Mouse (Mus musculus): ENCODE data around the gene Cyp1a1. TPM values are rescaled to one million over a fixed set of nuclear protein-coding genes. Genes with fewer than 3 reads are reported as not detected.

The Cyp1a1 gene
- polyA plus RNA-seq, 1 experiment from 2014 or later, result not detected

DNA sequence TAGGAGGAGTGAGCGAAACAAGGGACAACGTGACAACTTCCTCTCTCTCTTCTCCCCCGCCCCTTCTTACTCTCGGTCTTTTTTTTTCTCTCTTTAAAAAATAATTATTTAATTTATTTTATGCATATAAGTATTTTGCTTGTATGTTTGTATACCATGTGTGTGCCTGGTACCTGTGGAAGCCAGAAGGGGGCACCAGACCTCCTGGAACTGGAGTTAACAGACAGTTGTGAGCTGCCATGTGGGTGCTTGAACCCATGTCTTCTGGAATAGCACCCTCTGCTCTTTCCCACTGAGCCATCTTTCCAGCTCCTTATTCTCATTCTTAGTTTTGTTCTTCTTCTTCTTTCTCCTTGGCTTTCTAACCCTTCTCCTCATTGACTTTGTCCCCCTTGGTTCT lies 28.8 kb upstream of the Cyp1a1 start:
- Histone ChIP-seq H3K27ac (no peak overlapping the region), H3K36me3 (no peaks in the 10 kb centered on the region), H3K4me1 (replicated peaks) (peaks cover 15% of the 10 kb centered on the region), H3K27me3 (no peaks in the 10 kb centered on the region), H3K4me2 (replicated peaks) (no peak overlapping the region), H3K9me3 (no peaks in the 10 kb centered on the region), H3K9ac (replicated peaks) (no peak overlapping the region), H3K4me3 (replicated peaks) (no peak overlapping the region)
- no peak for ATAC-seq
- 84% methylated on average over 4 of the region's 4 CpGs for WGBS

DNA sequence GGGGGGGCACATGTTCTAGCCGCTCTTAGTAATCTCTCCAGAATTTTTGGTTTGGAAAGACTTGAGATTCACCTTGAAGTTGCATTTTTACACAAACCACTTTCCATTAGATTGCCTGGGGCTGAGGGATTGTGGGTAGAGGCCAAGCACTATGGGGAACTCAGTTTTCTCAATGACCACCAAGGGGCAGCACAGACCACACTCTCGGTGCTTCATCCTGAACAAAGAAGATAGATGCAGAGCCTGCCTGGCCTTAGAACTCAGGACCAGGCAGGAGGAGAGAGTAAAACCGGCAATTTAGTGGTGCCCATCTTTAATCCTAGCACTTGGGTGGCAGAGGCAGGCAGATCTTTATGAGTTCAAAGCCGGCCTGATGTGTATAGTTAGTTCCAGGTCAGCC lies 28.0 kb upstream of the Cyp1a1 start:
- H3K9me3 ChIP-seq, result no peaks in the 10 kb centered on the region
- no peaks in the 10 kb centered on the region for H3K36me3 ChIP-seq
- no peak overlapping the region for H3K27ac ChIP-seq
- peak; percentile 61; the same call in 1 of the 2 replicates for ATAC-seq
- 26% methylated on average over 4 of the region's 4 CpGs for WGBS
- no peak overlapping the region for H3K4me3 ChIP-seq (replicated peaks)
- no peak overlapping the region for H3K9ac ChIP-seq (replicated peaks)
- peaks cover 9% of the 10 kb centered on the region for H3K4me1 ChIP-seq (replicated peaks)
- H3K27me3 ChIP-seq, result no peaks in the 10 kb centered on the region
- no peak overlapping the region for H3K4me2 ChIP-seq (replicated peaks)

DNA sequence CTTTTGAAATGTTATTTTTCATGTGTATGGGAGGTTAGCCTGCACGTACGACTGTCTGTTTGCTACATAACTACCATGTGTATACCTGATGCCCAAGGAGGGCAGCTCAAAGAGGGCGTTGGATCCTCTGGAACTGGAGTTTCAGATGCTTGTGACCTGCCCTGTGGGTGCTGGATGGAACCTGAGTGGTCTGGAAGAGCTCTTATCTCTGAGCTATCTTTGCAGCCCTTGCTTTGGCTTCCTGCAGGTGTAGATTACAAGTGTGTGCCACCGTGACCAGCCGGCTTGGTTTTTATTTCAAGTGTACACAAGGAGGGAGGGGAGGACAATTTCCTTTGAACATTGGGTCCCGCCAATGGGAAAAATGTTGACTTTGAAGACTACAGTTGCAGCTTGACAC lies 27.2 kb upstream of the Cyp1a1 start:
- Histone ChIP-seq H3K4me2 (replicated peaks) (no peak overlapping the region), H3K9me3 (no peaks in the 10 kb centered on the region), H3K27ac (no peak overlapping the region), H3K4me1 (replicated peaks) (peaks cover 7% of the 10 kb centered on the region), H3K9ac (replicated peaks) (no peak overlapping the region), H3K36me3 (no peaks in the 10 kb centered on the region), H3K27me3 (no peaks in the 10 kb centered on the region), H3K4me3 (replicated peaks) (no peak overlapping the region)
- 87% methylated on average over 6 of the region's 6 CpGs for WGBS
- no peak for ATAC-seq

DNA sequence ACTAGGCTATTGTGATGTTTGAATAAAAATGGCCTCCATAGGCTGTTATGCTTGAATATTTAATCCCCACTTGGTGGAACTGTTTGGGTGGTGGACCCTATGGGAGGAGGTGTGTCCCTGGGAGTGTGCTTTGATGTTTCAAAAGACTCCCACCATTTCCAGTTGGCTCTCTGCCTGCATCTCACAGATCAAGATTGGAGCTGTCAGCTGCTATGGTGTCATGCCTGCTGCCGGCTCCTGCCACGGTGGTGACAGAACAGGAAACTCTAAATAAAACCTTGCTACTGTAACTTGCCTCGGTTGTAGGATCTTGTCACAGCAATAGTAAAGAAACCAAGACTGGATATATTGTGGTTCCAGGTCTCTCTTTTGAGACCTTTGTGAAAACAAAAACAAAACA lies 26.2 kb upstream of the Cyp1a1 start:
- H3K9me3 ChIP-seq, result no peaks in the 10 kb centered on the region
- 83% methylated on average over 3 of the region's 3 CpGs for WGBS
- no peak overlapping the region for H3K4me2 ChIP-seq (replicated peaks)
- ATAC-seq, result no peak
- H3K9ac ChIP-seq (replicated peaks), result no peak overlapping the region
- no peaks in the 10 kb centered on the region for H3K36me3 ChIP-seq
- no peak overlapping the region for H3K27ac ChIP-seq
- no peaks in the 10 kb centered on the region for H3K27me3 ChIP-seq
- no peak overlapping the region for H3K4me3 ChIP-seq (replicated peaks)
- H3K4me1 ChIP-seq (replicated peaks), result no peaks in the 10 kb centered on the region

DNA sequence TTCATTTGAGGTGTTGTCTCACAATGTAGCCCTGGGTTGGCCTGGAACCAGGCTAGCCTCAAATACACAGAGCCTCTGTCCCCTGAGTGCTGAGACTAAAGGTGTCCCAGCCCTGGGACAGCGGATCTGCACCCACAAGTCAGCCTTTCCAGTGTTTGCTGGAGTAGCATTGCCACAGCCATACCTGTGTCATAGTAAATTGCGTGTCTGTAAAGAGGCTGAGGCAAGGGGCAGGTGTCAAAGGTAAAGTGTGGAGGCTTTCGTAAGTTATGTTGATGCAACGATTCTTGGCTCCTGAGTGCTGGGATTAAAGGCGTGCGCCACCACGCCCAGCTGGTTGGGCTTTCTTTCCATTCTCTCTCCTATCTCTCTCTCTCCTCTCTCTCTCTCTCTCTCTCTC lies 23.1 kb upstream of the Cyp1a1 start:
- no peak overlapping the region for H3K4me3 ChIP-seq (replicated peaks)
- WGBS, result 67% methylated on average over 7 of the region's 7 CpGs
- no peaks in the 10 kb centered on the region for H3K4me1 ChIP-seq (replicated peaks)
- H3K9ac ChIP-seq (replicated peaks), result no peak overlapping the region
- H3K27ac ChIP-seq, result no peak overlapping the region
- H3K9me3 ChIP-seq, result no peaks in the 10 kb centered on the region
- H3K36me3 ChIP-seq, result no peaks in the 10 kb centered on the region
- H3K27me3 ChIP-seq, result no peaks in the 10 kb centered on the region
- no peak overlapping the region for H3K4me2 ChIP-seq (replicated peaks)
- no peak for ATAC-seq

DNA sequence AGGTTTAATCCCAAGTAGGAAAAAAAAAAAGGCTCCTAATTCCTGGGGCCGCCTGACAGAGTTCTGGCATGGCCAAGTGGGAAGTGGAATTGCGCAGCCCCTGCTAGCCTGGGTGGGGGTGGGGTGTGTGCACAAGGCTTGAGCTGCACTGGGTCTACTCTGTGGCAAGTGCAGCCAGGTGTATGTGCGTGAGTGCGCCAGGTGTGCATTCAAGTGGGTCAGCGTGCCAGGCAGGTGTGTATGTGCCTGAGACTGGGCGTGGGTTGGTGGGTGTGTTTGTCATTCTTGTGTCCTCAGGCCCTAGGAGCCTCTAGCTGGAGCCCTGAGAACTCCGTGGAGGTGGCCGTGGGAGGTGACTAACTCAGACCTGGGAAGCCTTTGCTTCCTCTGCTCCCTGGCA lies 21.2 kb upstream of the Cyp1a1 start:
- Histone ChIP-seq H3K9me3 (no peaks in the 10 kb centered on the region), H3K27me3 (no peaks in the 10 kb centered on the region), H3K36me3 (no peaks in the 10 kb centered on the region), H3K4me2 (replicated peaks) (no peak overlapping the region), H3K4me1 (replicated peaks) (no peaks in the 10 kb centered on the region), H3K27ac (no peak overlapping the region), H3K4me3 (replicated peaks) (no peak overlapping the region), H3K9ac (replicated peaks) (no peak overlapping the region)
- WGBS, result 88% methylated on average over 8 of the region's 8 CpGs
- no peak for ATAC-seq

DNA sequence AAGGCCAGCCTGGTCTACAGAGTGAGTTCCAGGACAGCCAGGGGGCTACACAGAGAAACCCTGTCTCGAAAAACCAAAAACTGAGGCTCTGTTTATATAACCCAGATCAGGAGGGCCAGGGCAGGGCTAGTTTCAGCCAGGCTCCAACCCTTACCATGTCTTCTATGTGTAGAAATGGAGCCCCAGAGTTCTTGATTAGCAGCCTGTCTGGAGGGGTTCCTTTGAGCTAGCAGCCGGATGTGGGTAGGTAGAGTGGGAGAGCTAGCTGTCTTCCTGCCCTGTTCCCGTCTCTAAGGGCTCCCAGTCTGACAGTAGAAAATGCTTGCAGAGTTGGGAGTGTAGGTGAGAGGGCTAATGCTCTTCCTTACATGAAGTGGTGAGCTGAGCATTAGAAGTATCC lies 20.6 kb upstream of the Cyp1a1 start:
- Histone ChIP-seq H3K9me3 (no peaks in the 10 kb centered on the region), H3K27me3 (no peaks in the 10 kb centered on the region), H3K9ac (replicated peaks) (no peak overlapping the region), H3K4me2 (replicated peaks) (no peak overlapping the region), H3K4me1 (replicated peaks) (no peaks in the 10 kb centered on the region), H3K27ac (no peak overlapping the region), H3K4me3 (replicated peaks) (no peak overlapping the region), H3K36me3 (no peaks in the 10 kb centered on the region)
- no peak for ATAC-seq
- 76% methylated on average over 3 of the region's 3 CpGs for WGBS

DNA sequence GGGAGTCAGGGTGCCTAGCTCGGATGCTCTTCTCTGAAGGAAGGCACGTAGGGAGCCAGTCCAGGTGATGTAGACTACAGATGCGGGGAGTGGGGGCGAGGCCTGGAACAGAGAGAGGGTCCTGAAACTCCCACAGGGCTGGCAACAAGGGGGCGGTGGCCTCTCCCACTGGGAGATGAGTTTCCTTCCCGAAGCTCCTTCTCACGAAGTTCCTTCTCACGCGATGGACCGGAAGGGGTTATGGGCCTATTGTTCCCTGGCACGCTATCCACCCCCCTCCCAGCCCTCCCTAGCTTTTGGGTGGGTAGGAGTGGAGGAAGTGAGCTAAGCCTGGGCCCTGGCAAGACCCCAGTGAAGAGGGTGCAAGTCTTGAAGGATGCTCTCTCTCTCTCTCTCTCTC lies 19.9 kb upstream of the Cyp1a1 start:
- Histone ChIP-seq H3K4me3 (replicated peaks) (no peak overlapping the region), H3K4me2 (replicated peaks) (no peak overlapping the region), H3K9me3 (no peaks in the 10 kb centered on the region), H3K27me3 (no peaks in the 10 kb centered on the region), H3K4me1 (replicated peaks) (no peaks in the 10 kb centered on the region), H3K36me3 (no peaks in the 10 kb centered on the region), H3K27ac (no peak overlapping the region), H3K9ac (replicated peaks) (no peak overlapping the region)
- 56% methylated on average over 11 of the region's 11 CpGs for WGBS
- no peak for ATAC-seq

DNA sequence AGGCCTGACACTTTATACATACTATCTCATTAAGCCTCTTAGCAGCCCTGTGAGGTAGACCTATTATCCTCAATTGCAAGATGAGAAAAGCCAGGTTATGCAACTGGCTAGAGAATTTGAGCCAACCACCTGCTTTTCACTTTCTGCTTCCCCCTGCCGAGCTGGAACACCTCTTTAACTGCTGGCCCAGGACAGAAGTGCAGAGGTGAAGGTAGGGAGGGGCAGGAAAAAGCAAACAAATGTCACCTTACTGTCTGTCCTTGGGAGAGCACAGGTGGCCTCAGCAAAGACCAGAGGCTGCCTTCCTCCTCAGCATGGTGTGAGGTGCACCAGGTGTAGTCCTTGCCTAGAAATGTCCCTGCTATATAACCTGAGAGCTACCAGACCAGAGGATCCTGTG lies 19.5 kb upstream of the Cyp1a1 start:
- ATAC-seq, result no peak
- Histone ChIP-seq H3K27me3 (no peaks in the 10 kb centered on the region), H3K4me3 (replicated peaks) (no peak overlapping the region), H3K4me1 (replicated peaks) (no peaks in the 10 kb centered on the region), H3K27ac (no peak overlapping the region), H3K36me3 (no peaks in the 10 kb centered on the region), H3K4me2 (replicated peaks) (no peak overlapping the region), H3K9me3 (no peaks in the 10 kb centered on the region), H3K9ac (replicated peaks) (no peak overlapping the region)
- WGBS, result 56% methylated on average over 1 of the region's 1 CpGs

DNA sequence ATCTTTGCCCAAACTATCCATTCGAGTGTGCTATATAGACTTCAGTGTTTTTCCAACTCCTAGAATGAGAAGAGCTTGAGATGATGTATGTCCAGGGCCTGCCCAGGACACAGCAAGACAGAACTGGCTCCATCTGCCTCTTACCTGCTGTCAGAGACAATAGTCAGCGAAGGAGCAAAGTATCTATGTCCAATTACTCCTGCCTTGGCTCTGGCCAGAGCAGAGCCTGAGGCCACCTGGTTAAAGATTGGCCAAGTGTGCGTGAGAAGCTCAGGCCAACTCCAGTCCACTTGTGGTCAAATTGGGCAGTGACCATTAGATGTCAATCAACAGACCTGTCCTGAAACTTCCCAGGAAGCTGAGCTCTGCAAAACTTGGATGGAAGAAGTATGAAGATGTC lies 18.2 kb upstream of the Cyp1a1 start:
- 83% methylated on average over 3 of the region's 3 CpGs for WGBS
- H3K27me3 ChIP-seq, result no peaks in the 10 kb centered on the region

DNA sequence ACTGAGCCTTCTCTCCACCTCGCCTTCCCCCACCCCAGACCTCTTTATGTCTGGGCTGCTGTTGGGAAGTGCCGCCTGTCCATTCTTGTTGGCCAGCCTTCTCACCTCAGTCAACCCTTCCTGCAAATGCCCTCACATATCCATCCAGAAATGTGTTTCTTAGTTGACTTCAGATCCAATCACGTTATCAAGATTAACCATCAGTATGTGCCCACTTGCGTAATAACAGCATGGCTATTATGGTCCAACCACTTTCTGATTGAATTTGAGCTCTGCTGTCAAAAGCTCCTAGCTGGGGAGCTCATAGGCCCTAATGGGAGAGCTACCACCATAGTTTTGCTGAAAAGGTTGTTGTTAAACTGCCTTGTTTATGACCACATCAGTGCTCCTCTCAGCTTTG lies 16.7 kb upstream of the Cyp1a1 start:
- H3K27me3 ChIP-seq, result no peaks in the 10 kb centered on the region
- no peak overlapping the region for H3K4me3 ChIP-seq (replicated peaks)
- no peak overlapping the region for H3K9ac ChIP-seq (replicated peaks)
- no peaks in the 10 kb centered on the region for H3K36me3 ChIP-seq
- no peaks in the 10 kb centered on the region for H3K4me1 ChIP-seq (replicated peaks)
- no peak overlapping the region for H3K4me2 ChIP-seq (replicated peaks)
- no peak for ATAC-seq
- WGBS, result 85% methylated on average over 4 of the region's 4 CpGs
- H3K27ac ChIP-seq, result no peak overlapping the region
- H3K9me3 ChIP-seq, result no peaks in the 10 kb centered on the region

More for the DNA sequence above, 18.2 kb upstream of the Cyp1a1 start:
- no peak for ATAC-seq
- no peak overlapping the region for H3K4me2 ChIP-seq (replicated peaks)
- H3K4me1 ChIP-seq (replicated peaks), result no peaks in the 10 kb centered on the region
- H3K27ac ChIP-seq, result no peak overlapping the region
- H3K4me3 ChIP-seq (replicated peaks), result no peak overlapping the region
- no peaks in the 10 kb centered on the region for H3K9me3 ChIP-seq
- H3K9ac ChIP-seq (replicated peaks), result no peak overlapping the region
- H3K36me3 ChIP-seq, result no peaks in the 10 kb centered on the region

DNA sequence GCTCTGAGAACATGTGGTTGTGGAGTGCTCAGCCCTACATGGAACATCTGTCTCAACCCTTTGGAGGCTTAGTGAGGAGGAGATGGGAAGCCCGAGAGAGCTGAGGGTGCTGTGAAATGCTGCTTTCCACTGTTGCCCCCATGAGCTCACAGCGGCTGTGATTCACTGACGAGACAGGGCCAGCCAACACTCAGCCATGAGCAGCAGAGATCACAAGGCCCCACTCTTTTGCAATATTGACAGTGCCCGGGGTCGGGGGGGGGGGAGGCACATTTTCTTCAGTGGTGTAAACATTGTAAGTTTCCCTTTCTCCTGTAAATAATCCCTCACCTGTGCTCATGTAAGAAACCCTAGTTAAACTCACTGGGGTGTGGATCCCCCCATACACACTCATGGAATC lies 16.2 kb upstream of the Cyp1a1 start:
- Histone ChIP-seq H3K4me1 (replicated peaks) (no peaks in the 10 kb centered on the region), H3K27me3 (no peaks in the 10 kb centered on the region), H3K9ac (replicated peaks) (no peak overlapping the region), H3K4me3 (replicated peaks) (no peak overlapping the region), H3K9me3 (no peaks in the 10 kb centered on the region), H3K27ac (no peak overlapping the region), H3K4me2 (replicated peaks) (no peak overlapping the region), H3K36me3 (no peaks in the 10 kb centered on the region)
- WGBS, result 87% methylated on average over 5 of the region's 5 CpGs
- ATAC-seq, result no peak

DNA sequence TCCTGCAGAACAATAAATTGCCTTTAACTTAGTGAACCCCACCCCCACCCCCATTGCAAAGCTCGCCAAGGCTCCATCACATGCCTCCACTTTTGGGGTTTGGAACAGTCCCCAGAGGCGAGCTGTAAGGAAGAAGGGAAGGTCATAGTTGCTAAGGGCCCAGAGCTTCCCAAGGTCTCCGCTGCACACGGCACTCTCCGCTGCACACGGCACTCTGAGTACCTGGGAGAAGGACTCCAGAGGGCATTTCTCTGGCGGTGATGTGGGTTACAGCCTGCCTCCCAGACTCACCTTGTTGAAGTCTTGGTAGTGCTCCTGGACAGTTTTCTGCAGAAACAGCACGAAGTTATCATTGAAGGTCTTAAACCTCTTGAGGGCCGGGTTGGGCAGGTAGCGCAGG lies 6.3 kb upstream of the Cyp1a1 start:
- no peak for ATAC-seq
- H3K36me3 ChIP-seq, result no peaks in the 10 kb centered on the region
- H3K4me1 ChIP-seq (replicated peaks), result no peaks in the 10 kb centered on the region
- no peak overlapping the region for H3K27ac ChIP-seq
- no peak overlapping the region for H3K4me3 ChIP-seq (replicated peaks)
- 84% methylated on average over 10 of the region's 10 CpGs for WGBS
- H3K9me3 ChIP-seq, result no peaks in the 10 kb centered on the region
- H3K27me3 ChIP-seq, result no peaks in the 10 kb centered on the region
- H3K9ac ChIP-seq (replicated peaks), result no peak overlapping the region
- H3K4me2 ChIP-seq (replicated peaks), result no peak overlapping the region
